ENCODE assay signal across 27 mouse cellular contexts in the genomic region with DNA sequence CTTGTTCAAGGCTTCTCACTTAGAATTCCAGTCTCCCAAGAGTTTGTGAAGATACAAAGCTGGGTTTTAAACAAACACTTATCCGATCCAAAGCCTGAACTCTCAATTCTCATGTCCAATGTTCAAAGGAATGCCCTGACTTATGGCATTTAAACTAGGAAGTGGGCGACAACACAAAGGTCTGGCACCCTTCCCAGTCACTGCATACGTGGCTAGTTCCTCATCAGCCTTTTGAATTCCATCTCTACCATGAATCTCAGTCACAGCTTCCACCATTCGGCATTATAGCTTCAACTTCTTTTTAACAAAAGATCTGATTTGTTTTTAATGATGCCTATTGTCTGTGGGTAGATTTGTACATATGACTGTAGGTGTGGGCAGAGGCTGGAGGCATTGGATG.
DNase-seq lines count a peak whose midpoint lies in the region; ATAC-seq and TF ChIP-seq lines count a peak whose summit lies in the region.
"Had no signal": no experiment of that assay in that cellular context is flagged by ENCODE, and none has a peak within 500 bp of the region (broad histone marks: within the 10 kb centered on the region; RNA-seq: fewer than 3 reads in every experiment).

No protein-coding gene starts in this region.

- H3K9ac ChIP-seq in kidney, embryonic 14.5 days (ENCODE audit: low read depth, low read length) = no peak overlapping the region
- no peak overlapping the region for H3K9ac ChIP-seq in MEL (ENCODE audit: control insufficient read depth, low read depth, low read length, poor library complexity, severe bottlenecking)
- H3K9ac ChIP-seq: heart, embryonic 13.5 days; hindbrain, embryonic 14.5 days; limb, embryonic 13.5 days; liver, embryonic 12.5 days had no signal

- no peak for TF ChIP-seq CTCF in MEL (IDR thresholded peaks at IDR 0.05 in 2 of 3, conservative IDR thresholded peaks at IDR 0.05 in 1 of 3; ENCODE audit: control insufficient read depth in 1 of 3, insufficient read depth in 1 of 3, low read depth in 2 of 3, low read length in 3 of 3, poor library complexity in 1 of 3, severe bottlenecking in 1 of 3)

- 70% methylated on average over 4 of the region's 4 CpGs for WGBS in kidney, embryonic 14.5 days

- no peak overlapping the region for H3K4me2 ChIP-seq in kidney, embryonic 14.5 days (replicated peaks; ENCODE audit: low read depth, low read length)
- H3K4me2 ChIP-seq: heart, embryonic 13.5 days; hindbrain, embryonic 14.5 days; limb, embryonic 13.5 days; liver, embryonic 12.5 days had no signal

- no peak for TF ChIP-seq RAD21 in MEL (IDR thresholded peaks at IDR 0.05; ENCODE audit: low read depth, low read length)

- peaks cover 8% of the 10 kb centered on the region; the same call in 1 of the 2 replicates for H3K4me1 ChIP-seq in kidney, embryonic 14.5 days (ENCODE audit: control insufficient read depth, insufficient read depth, low read length)
- H3K4me1 ChIP-seq in MEL (ENCODE audit: control insufficient read depth in 1 of 2, insufficient read depth in 2 of 2, low read length in 2 of 2) = no peaks in the 10 kb centered on the region
- H3K4me1 ChIP-seq: liver, embryonic 12.5 days had no signal

- TF ChIP-seq POLR2A in MEL (IDR thresholded peaks at IDR 0.05; ENCODE audit: control insufficient read depth in 1 of 2, insufficient read depth in 1 of 2, low read depth in 1 of 2, low read length in 2 of 2, poor library complexity in 1 of 2) = no peak

- H3K9me3 ChIP-seq in kidney, embryonic 14.5 days (ENCODE audit: control insufficient read depth, low read length) = no peaks in the 10 kb centered on the region
- H3K9me3 ChIP-seq in MEL (replicated peaks; ENCODE audit: insufficient read depth, low read length) = no peaks in the 10 kb centered on the region
- H3K9me3 ChIP-seq: heart, embryonic 13.5 days; limb, embryonic 13.5 days; liver, embryonic 12.5 days had no signal

- no peaks in the 10 kb centered on the region for H3K36me3 ChIP-seq in kidney, embryonic 14.5 days (ENCODE audit: control insufficient read depth, insufficient read depth, low read length)
- H3K36me3 ChIP-seq in MEL (ENCODE audit: control insufficient read depth in 1 of 2, insufficient read depth in 2 of 2, low read length in 2 of 2) = no peaks in the 10 kb centered on the region
- H3K36me3 ChIP-seq: heart, embryonic 13.5 days; limb, embryonic 13.5 days; liver, embryonic 12.5 days had no signal

- no peak overlapping the region for H3K27ac ChIP-seq in kidney, embryonic 14.5 days (ENCODE audit: low read depth, low read length)
- H3K27ac ChIP-seq in MEL (ENCODE audit: control insufficient read depth, low read depth, low read length) = no peak overlapping the region
- H3K27ac ChIP-seq: heart, embryonic 13.5 days; hindbrain, embryonic 14.5 days; layer of hippocampus, adult 2 months; limb, embryonic 13.5 days; liver, embryonic 12.5 days; stomach, postnatal 0 days had no signal

- no peak overlapping the region for H3K4me3 ChIP-seq in kidney, embryonic 14.5 days (ENCODE audit: low read length)
- H3K4me3 ChIP-seq in MEL (ENCODE audit: control insufficient read depth in 1 of 2, insufficient read depth in 1 of 2, low read depth in 2 of 2, low read length in 2 of 2) = no peak overlapping the region
- H3K4me3 ChIP-seq: heart, embryonic 13.5 days; layer of hippocampus, adult 2 months; limb, embryonic 13.5 days; liver, embryonic 12.5 days; myocyte had no signal

- no peak for TF ChIP-seq EP300 in MEL (IDR thresholded peaks at IDR 0.05; ENCODE audit: low read depth in 1 of 2, low read length in 2 of 2)

- DNase-seq in kidney, postnatal 10 days = peak; percentile 19
- DNase-seq in MEL (ENCODE audit: low read depth, low spot score) = peak; percentile 4
- no peak for DNase-seq in ovary, postnatal 36 days (ENCODE audit: low spot score)
- no peak for DNase-seq in frontal cortex, postnatal 14 days (ENCODE audit: low spot score in 2 of 2)
- DNase-seq in retina, postnatal 1 day = no peak
- DNase-seq: adrenal gland, adult 2 months; cerebellum, adult 11-12 months; gastrocnemius, postnatal 10 days; heart, adult 18-20 months; kidney, adult 2 months; kidney, postnatal 25 days; layer of hippocampus, postnatal 36 days; thymus, adult 2 months; thymus, postnatal 4 days had no signal

- no peaks in the 10 kb centered on the region for H3K27me3 ChIP-seq in kidney, embryonic 14.5 days (ENCODE audit: control insufficient read depth, insufficient read depth, low read length)
- no peaks in the 10 kb centered on the region for H3K27me3 ChIP-seq in MEL (ENCODE audit: control insufficient read depth in 1 of 2, insufficient read depth in 2 of 2, low read length in 2 of 2)
- H3K27me3 ChIP-seq: heart, embryonic 13.5 days; limb, embryonic 13.5 days; liver, embryonic 12.5 days had no signal

- ATAC-seq in kidney, embryonic 14.5 days (ENCODE audit: low FRiP score, low TSS enrichment) = no peak
- peak; percentile 42 to 48; a peak in 2 of 4 replicates for ATAC-seq in hematopoietic stem cell, adult 5-6 weeks (replicated peaks in 1 of 2; ENCODE audit: insufficient read depth in 1 of 2, low FRiP score in 2 of 2, low TSS enrichment in 1 of 2, low read depth in 1 of 2, poor library complexity in 2 of 2, severe bottlenecking in 2 of 2)
- peak; percentile 61 for ATAC-seq in megakaryocyte progenitor cell, adult 5-6 weeks (replicated peaks; ENCODE audit: poor library complexity)
- ATAC-seq: forebrain, embryonic 14.5 days; inflammation-experienced regulatory T-cells, adult 6 months; liver, embryonic 12.5 days; midbrain, embryonic 16.5 days had no signal

- H3K79me2 ChIP-seq in MEL (ENCODE audit: control insufficient read depth, insufficient read depth, low read length, poor library complexity) = no peaks in the 10 kb centered on the region

TF ChIP-seq in MEL, 35 proteins besides CTCF, POLR2A, EP300 and RAD21:
- TF ChIP-seq TBP (IDR thresholded peaks at IDR 0.05; ENCODE audit: low read depth, low read length) (no peak), JUND (IDR thresholded peaks at IDR 0.05; ENCODE audit: low read depth, low read length) (no peak), POLR2AphosphoS2 (IDR thresholded peaks at IDR 0.05; ENCODE audit: low read length) (no peak), MAX (IDR thresholded peaks at IDR 0.05; ENCODE audit: low read length) (no peak), USF2 (IDR thresholded peaks at IDR 0.05; ENCODE audit: borderline replicate concordance in 1 of 2, insufficient read depth in 1 of 2, low read depth in 1 of 2, low read length in 2 of 2) (no peak), SIN3A (IDR thresholded peaks at IDR 0.05; ENCODE audit: low read length) (no peak), TAL1 (IDR thresholded peaks at IDR 0.05; ENCODE audit: low read length) (no peak)

Comparison
In these comparisons a context has a peak if more than half of its experiments do, and no peak if none do; other contexts are left out.
1. DNase-seq: peak in kidney, postnatal 10 days (single experiment) and MEL (single experiment); none in ovary, postnatal 36 days (single experiment), frontal cortex, postnatal 14 days (0 of 2) and retina, postnatal 1 day (single experiment).